Mouse (Mus musculus): ENCODE results near the gene Pdss2.
"Not testable (repeated sequence)": the region's sequence is repeated elsewhere in the genome, so short reads cannot be mapped to it uniquely, and the experiment has no call there.

Pdss2 gene

GRCm38 (mm10) chr10:43244262-43244806, 23.0 kb downstream of the Pdss2 start:
- no peak for DNase-seq (ENCODE audit: low spot score)

- DNase-seq (ENCODE audit: low spot score) = peak; percentile 32
Measured at GRCm38 (mm10) chr10:43245461-43246200, 24.3 kb downstream of the Pdss2 start.

DNA sequence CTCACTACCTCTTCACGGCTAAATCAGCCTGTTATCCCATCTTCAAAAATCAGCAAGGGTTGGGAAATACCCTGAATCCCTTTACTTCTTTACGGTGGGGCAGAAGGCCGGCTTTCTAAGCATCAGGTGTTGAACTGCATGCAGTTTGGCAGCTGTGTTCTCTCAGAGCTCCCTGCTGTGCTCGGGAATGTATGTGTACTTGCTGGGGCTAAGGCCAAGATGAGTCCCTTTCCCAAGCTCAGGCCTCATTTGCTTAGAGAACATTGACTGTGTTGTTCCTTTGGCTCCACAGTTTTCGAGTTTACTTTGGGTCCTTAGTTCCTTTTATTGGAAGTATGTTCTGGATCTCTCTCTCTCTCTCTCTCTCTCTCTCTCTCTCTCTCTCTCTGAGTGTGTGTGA, 26.7 kb downstream of the Pdss2 start:
- no peak for DNase-seq (ENCODE audit: low spot score)

- DNase-seq (ENCODE audit: low spot score) = peak; percentile 98
Measured at GRCm38 (mm10) chr10:43252324-43252723, 31.0 kb downstream of the Pdss2 start.

DNA sequence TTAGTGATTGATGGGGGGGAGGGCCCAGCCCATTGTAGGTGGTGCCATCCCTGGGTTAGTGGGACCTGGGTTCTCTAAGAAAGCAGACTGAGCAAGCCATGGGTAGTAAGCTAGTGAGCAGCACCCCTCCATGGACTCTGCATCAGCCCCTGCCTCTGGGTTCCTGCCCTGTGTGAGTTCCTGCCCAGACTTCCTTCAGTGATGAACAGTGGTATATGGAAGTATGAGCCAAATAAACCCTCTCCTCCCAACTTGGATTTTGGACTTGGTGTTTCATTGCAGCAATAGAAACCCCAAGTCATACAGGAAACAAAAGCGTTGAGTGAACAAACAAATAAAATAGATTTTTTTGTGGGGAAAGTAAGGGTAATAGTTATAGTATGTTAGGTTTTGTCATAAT, 35.7 kb downstream of the Pdss2 start:
- DNase-seq (ENCODE audit: low spot score) = not testable (repeated sequence)

DNA sequence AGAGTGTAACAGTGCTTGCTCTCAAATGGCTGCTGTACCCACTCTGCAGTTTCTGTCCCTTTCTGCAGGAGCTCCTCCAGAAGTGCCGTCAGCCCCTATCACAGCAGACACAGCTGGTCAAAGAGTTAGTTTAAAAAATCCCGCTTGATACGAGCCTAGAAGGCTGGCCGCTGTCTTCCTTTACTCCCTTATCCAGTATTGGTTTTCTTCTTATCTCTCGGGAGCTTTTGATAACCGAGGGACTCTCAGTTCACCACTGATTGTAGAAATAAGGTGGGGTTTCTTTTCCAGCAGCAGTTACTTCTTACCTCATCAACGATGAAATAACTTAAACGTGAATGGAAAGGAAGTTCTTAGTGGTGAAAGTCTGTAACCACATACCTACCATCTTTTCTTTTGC, 36.2 kb downstream of the Pdss2 start:
- not testable (repeated sequence) for DNase-seq (ENCODE audit: low spot score)

DNA sequence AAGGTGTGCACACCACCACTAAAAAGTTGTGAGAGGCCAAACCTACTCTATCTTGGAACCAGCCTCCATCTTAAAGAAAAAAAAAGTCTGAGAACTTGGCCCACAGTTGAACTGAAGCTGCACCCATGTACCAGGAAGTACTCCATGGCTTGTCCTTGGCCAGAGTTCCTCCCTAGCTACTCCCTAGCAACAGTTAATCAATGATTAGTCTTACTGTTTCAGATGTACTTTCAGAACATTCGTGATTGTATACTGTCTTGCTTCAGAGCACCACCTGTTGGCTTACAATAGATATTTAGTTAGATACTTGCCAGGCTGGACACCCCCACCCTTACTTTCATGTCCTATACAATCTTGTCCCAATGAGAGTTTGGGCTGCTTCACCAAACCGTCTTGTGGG, 50.0 kb downstream of the Pdss2 start:
- no peak for DNase-seq (ENCODE audit: low spot score)

- no peak for DNase-seq (ENCODE audit: low spot score)
Measured at GRCm38 (mm10) chr10:43272381-43272780, 51.1 kb downstream of the Pdss2 start.

- no peak for DNase-seq (ENCODE audit: low spot score)
Measured at GRCm38 (mm10) chr10:43273057-43273456, 51.8 kb downstream of the Pdss2 start.

DNA sequence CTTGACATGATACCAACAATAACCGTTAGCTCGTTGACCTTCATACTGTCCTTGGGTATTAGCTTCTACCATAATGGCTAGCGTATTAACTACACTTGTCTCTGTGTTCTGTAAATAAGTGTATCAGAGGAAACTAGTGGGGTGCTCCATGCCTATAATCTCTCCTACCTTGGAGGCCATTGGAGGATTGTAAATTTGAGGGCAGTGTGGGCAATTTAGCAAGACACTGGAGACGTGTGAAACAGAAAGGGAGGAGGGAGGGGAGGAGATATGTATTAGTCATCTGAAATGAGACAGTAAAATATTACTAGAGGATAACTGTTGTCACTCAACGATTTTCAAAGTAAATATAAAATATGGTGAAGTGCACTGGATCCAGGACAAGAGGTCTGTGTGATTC, 54.2 kb downstream of the Pdss2 start:
- no peak for DNase-seq (ENCODE audit: low spot score)

- no peak for DNase-seq (ENCODE audit: low spot score)
Measured at GRCm38 (mm10) chr10:43276116-43276659, 54.9 kb downstream of the Pdss2 start.

DNA sequence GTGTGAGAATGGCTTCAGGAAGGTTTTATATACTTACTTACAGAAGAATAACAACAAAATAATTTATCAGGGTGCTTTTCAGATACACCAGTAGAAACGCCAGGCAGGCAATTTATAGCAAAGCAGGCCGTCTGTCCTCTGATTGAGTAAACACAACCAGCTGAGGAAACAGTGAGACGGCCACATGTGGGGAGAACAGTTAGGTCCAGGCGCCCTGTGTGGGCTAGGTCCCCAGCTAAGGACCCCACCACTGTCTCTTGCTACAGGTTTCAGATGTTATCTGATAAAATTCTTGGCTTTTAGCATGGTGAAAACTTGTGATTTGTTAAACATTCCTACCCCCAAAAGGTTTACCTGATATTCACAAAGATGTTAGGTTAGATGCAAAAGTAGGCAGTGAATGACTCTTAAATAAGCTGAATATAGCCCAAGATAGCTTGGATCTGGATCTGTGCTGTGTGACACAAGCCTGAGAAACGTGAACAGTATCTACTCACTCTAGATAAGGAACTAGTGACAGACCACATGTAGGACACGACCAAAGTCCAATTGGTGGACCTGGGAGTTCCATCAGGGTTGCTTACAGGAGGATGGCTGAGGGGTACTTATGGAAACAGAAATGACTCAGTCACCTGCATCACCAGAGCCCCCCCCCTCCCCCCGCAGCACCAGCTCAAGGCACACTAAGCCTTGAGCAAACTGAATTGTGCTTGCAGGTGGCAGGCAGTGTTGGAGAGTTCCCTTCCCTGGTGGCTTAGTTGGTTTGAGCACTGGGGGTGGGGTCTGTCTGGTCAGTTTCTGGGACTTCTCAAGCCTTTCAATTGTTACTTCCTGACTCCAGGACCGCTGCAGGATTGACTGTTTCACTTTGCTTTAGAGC, 56.2 kb downstream of the Pdss2 start:
- DNase-seq (ENCODE audit: low spot score) = no peak

GRCm38 (mm10) chr10:43279637-43280288, 58.5 kb downstream of the Pdss2 start:
- no peak for DNase-seq (ENCODE audit: low spot score)

- no peak for DNase-seq (ENCODE audit: low spot score)
Measured at GRCm38 (mm10) chr10:43285541-43285940, 64.3 kb downstream of the Pdss2 start.

DNA sequence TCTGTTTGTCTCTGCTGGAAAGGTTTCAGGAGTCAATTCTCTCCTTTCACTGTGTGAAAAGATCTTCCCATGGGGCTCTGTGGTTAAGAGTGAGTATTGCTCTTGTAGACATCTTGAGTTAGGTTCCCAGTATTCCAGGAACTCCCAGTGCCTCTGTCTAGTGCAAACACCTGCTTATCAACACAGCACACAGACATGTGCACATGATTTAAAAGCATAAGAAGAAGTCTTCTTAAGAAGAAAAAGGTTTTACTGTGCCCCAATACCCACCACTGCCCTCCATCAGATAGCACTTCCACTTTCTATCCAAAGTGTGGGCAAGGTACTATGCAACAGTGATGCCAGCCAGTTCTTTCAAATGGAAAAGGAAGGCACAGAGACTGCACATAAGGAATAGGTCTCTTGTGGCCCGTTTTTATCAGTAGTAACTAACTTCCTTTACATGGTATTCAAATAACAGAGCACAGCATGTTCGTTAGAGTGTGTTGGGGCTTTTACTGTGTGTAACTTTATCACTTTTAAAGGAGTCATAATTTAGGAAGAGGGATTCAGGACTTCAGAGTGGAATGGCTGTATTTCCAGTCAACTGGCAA, 69.4 kb downstream of the Pdss2 start:
- no peak for DNase-seq (ENCODE audit: low spot score)

DNA sequence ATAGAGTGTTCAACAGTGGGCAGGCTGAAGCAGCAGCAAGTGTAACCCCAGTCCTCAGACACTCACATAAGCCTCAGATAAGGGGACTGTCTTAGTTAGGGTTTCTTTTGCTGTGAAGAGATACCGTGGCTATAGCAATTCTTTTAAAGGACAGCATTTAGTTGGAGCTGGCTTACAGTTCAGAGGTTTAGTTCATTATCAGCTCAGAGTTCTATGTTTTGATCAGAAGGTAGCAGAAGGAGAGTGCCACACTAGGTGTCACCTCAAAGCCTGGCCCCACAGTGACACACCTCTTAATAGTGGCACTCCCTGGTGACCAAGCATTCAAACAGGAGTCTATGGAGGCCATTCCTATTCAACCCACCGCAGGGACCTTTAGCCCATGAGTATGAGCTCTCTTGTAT, 70.0 kb downstream of the Pdss2 start:
- no peak for DNase-seq (ENCODE audit: low spot score)

DNA sequence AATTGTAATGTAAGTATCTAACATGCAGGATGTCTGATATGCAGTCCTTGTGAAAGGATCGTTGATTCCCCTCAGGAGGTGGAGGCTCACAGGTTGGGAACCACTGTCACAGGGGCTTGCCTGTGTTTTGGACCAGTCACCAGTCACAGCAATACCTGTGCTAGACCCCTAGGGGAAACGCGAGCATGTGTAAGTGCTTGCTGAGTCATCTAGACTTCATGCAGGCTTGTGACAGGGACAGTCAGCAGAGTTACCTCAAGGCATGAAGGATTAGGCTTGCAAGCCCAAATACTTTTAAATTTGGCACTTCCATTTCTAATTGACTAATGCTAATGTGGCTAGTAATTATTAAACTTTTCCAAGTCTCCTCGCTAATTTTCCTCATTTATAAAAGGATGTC, 71.2 kb downstream of the Pdss2 start:
- DNase-seq (ENCODE audit: low spot score) = peak; percentile 38

DNA sequence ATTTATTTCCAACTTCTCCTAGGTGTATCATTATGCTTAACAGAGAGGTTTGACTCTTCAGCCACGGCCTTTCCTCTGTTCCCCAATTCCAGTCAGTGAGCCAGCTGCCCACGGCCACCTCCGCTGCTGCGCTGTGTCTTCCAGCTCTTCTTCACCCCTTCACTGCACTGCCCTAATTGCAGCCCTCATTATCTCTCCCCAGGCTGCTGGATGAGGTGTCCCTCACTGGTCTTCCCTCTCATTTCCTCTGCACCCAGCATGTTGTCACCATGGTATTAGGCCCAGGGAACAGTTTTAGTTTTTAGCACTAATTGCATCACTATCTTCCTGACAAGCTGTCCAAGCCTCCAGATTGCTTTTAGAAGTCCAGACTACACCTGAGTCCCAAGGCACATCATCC, 73.0 kb downstream of the Pdss2 start:
- DNase-seq (ENCODE audit: low spot score) = no peak

DNA sequence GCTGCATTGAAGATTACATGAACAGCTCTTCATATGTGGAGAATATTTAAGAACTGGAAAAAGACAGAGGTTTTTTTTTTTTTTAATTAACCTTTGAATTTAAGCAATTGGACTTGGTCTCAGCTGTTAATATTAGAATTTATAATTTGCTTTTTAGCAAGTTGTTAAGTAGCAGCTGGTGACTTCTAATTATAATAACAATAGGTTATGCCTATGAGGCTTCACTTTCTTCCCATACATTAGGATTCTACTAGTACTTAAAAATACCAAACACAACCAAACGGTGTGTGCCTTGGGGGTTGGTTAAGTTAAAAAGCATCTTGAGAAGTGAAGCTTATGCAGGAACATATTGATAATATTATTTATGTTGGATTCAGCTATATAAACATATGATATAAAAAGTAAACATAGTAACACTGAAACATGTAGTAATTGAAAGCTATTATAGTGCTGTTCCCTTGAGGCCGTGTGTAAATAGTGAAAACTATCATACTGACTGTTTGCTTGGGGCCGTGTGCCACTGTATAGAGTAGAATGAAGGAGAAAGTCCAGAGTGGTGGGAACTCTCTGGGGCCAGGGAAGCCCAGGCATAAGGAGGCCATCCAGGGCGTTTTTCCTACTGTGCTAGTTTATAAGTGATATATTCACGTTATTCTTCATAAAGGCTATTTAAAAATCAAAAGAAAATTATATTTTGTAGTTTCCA, 87.0 kb downstream of the Pdss2 start:
- no peak for DNase-seq (ENCODE audit: low spot score)

GRCm38 (mm10) chr10:43310781-43311392, 89.6 kb downstream of the Pdss2 start:
- peak; percentile 30 for DNase-seq (ENCODE audit: low spot score)

DNA sequence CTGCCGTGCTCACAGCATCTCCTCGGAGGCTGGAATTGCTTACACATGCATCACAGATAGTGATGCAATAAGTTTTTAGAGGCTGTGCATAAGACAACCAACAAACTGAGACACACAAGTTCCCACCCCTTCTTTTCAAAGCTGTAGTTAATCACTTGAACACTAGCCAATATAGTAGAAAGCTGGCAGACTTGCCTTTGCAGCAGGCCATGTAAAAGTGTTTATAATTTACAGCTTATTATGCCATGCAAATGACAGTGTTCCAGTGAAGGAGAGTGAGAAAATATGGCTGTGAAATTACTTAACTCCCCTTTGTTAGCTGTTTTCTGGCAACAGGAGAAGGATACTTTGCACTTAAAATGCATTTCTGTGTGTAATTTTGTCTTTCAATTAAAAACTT, 90.9 kb downstream of the Pdss2 start:
- no peak for DNase-seq (ENCODE audit: low spot score)

Measured in MN1 (cell line).